Mouse (Mus musculus) MEL (cell line): Measurements from ENCODE around the gene Pabpn1. TPM values are rescaled to one million over a fixed set of nuclear protein-coding genes. Genes with fewer than 3 reads are reported as not detected.

Experiments used
- DNase-seq: peaks from one replicate; pipeline ENCODE4 v3.0.0; 2011; ENCODE audit warnings: low read depth, low spot score
- H3K27ac ChIP-seq: 2 replicates; pipeline ENCODE4 v1.5.1; 2012; ENCODE audit warnings: low read depth, mild to moderate bottlenecking, control low read depth, low read length, moderate library complexity; ENCODE audit not compliant: control insufficient read depth
- H3K27me3 ChIP-seq, 2 experiments: fragments of 150-350 bp in 1 of 2; sonication (generic) in 1 of 2; 2 replicates each; pipeline ENCODE4 v1.6.1; 2012; ENCODE audit warnings: low read length in 2 of 2, mild to moderate bottlenecking in 2 of 2, improper control_type of control experiment in 1 of 2, moderate library complexity in 1 of 2; ENCODE audit not compliant: insufficient read depth in 2 of 2, control insufficient read depth in 1 of 2
- H3K36me3 ChIP-seq, 2 experiments: 2 replicates each; pipeline ENCODE4 v1.6.1; 2012 to 2014; ENCODE audit warnings: low read length in 2 of 2, improper control_type of control experiment in 1 of 2, inconsistent platforms in 1 of 2, mild to moderate bottlenecking in 1 of 2; ENCODE audit not compliant: insufficient read depth in 2 of 2, control insufficient read depth in 1 of 2
- H3K4me1 ChIP-seq, 2 experiments: fragments of 150-350 bp in 1 of 2; sonication (generic) in 1 of 2; 2 replicates each; pipeline ENCODE4 v1.6.1; 2012; ENCODE audit warnings: low read length in 2 of 2, improper control_type of control experiment in 1 of 2, mild to moderate bottlenecking in 1 of 2; ENCODE audit not compliant: insufficient read depth in 2 of 2, control insufficient read depth in 1 of 2
- H3K4me3 ChIP-seq, 2 experiments: fragments of 150-350 bp in 1 of 2; sonication (generic) in 1 of 2; 2 replicates each; pipeline ENCODE4 v1.5.1; 2012; ENCODE audit warnings: low read depth in 2 of 2, low read length in 2 of 2, mild to moderate bottlenecking in 2 of 2, moderate library complexity in 2 of 2, control low read depth in 1 of 2, improper control_type of control experiment in 1 of 2; ENCODE audit not compliant: control insufficient read depth in 1 of 2, insufficient read depth in 1 of 2
- H3K79me2 ChIP-seq: 2 replicates; pipeline ENCODE4 v1.6.1; 2012; ENCODE audit warnings: mild to moderate bottlenecking, low read length, moderate library complexity; ENCODE audit not compliant: control insufficient read depth, poor library complexity, insufficient read depth
- H3K9ac ChIP-seq: 2 replicates; pipeline ENCODE4 v1.6.1; 2012; ENCODE audit warnings: low read depth, mild to moderate bottlenecking, control low read depth, low read length, moderate library complexity; ENCODE audit not compliant: control insufficient read depth, poor library complexity, severe bottlenecking
- H3K9me3 ChIP-seq: fragments of 150-350 bp; sonication (generic); replicated peaks from 2 replicates; pipeline ENCODE4 v1.6.1; 2012; ENCODE audit warnings: mild to moderate bottlenecking, low read length, improper control_type of control experiment, moderate library complexity; ENCODE audit not compliant: insufficient read depth
- E2F4 ChIP-seq: IDR thresholded peaks from 2 replicates; pipeline ENCODE4 v1.6.1; 2011; ENCODE audit warnings: low read depth, low read length, improper control_type of control experiment, borderline replicate concordance
- EP300 ChIP-seq, 2 experiments: IDR thresholded peaks; 2 replicates each; pipeline ENCODE4 v1.6.1; 2011; ENCODE audit warnings: improper control_type of control experiment in 2 of 2, low read length in 2 of 2, low read depth in 1 of 2, mild to moderate bottlenecking in 1 of 2
- ETS1 ChIP-seq: IDR thresholded peaks from 2 replicates; pipeline ENCODE4 v1.6.1; 2012; ENCODE audit warnings: low read depth, mild to moderate bottlenecking, inconsistent platforms, low read length, improper control_type of control experiment, moderate library complexity
- GATA1 ChIP-seq: IDR thresholded peaks from 2 replicates; pipeline ENCODE4 v1.6.1; 2011; ENCODE audit warnings: low read depth, low read length, improper control_type of control experiment
- JUND ChIP-seq: IDR thresholded peaks from 2 replicates; pipeline ENCODE4 v1.6.1; 2011; ENCODE audit warnings: low read depth, mild to moderate bottlenecking, improper control_type of control experiment, low read length
- MAFK ChIP-seq: IDR thresholded peaks from 2 replicates; pipeline ENCODE4 v1.6.1; 2011; ENCODE audit warnings: low read depth, mild to moderate bottlenecking, low read length, improper control_type of control experiment, borderline replicate concordance
- MAX ChIP-seq: IDR thresholded peaks from 2 replicates; pipeline ENCODE4 v1.6.1; 2011; ENCODE audit warnings: low read length, improper control_type of control experiment
- MXI1 ChIP-seq: IDR thresholded peaks from 2 replicates; pipeline ENCODE4 v1.6.1; 2011; ENCODE audit warnings: mild to moderate bottlenecking, low read depth, low read length, improper control_type of control experiment
- POLR2A ChIP-seq, 2 experiments: IDR thresholded peaks; 2 replicates each; pipeline ENCODE4 v1.6.1; 2011 to 2012; ENCODE audit warnings: low read length in 2 of 2, mild to moderate bottlenecking in 2 of 2, control low read depth in 1 of 2, improper control_type of control experiment in 1 of 2, low read depth in 1 of 2, moderate library complexity in 1 of 2; ENCODE audit not compliant: control insufficient read depth in 1 of 2, insufficient read depth in 1 of 2, poor library complexity in 1 of 2
- POLR2AphosphoS2 ChIP-seq: IDR thresholded peaks from 2 replicates; pipeline ENCODE4 v1.6.1; 2011; ENCODE audit warnings: low read length, improper control_type of control experiment
- RAD21 ChIP-seq: IDR thresholded peaks from 2 replicates; pipeline ENCODE4 v1.6.1; 2011; ENCODE audit warnings: mild to moderate bottlenecking, low read depth, low read length, improper control_type of control experiment
- RCOR1 ChIP-seq: IDR thresholded peaks from 2 replicates; pipeline ENCODE4 v1.6.1; 2012; ENCODE audit warnings: low read depth, mild to moderate bottlenecking, inconsistent platforms, low read length, improper control_type of control experiment
- TAL1 ChIP-seq: IDR thresholded peaks from 2 replicates; pipeline ENCODE4 v1.6.1; 2012; ENCODE audit warnings: mild to moderate bottlenecking, inconsistent platforms, low read length, moderate library complexity, mixed read lengths
- UBTF ChIP-seq: IDR thresholded peaks from 2 replicates; pipeline ENCODE4 v1.6.1; 2012; ENCODE audit warnings: low read depth, mild to moderate bottlenecking, inconsistent platforms, low read length, improper control_type of control experiment, moderate library complexity, borderline replicate concordance; ENCODE audit not compliant: insufficient read depth
- USF2 ChIP-seq, 2 experiments: IDR thresholded peaks; 2 replicates each; pipeline ENCODE4 v1.6.1; 2011 to 2012; ENCODE audit warnings: improper control_type of control experiment in 2 of 2, low read length in 2 of 2, borderline replicate concordance in 1 of 2, inconsistent platforms in 1 of 2, low read depth in 1 of 2, mild to moderate bottlenecking in 1 of 2; ENCODE audit not compliant: insufficient read depth in 1 of 2
- ZC3H11A ChIP-seq: IDR thresholded peaks from 2 replicates; pipeline ENCODE4 v1.6.1; 2012; ENCODE audit warnings: low read depth, mild to moderate bottlenecking, inconsistent platforms, low read length, improper control_type of control experiment
- polyA plus RNA-seq, 2 experiments: library from polyadenylated mRNA; stranded (reverse) in 1 of 2; unstranded in 1 of 2; fragments of >175 nt in 1 of 2; fragments of >200 nt in 1 of 2; gene quantifications; 2 replicates each; pipeline versions ENCODE4 v1.2.1 to v1.2.4; 2012; ENCODE audit warnings: low replicate concordance in 2 of 2, low read depth in 1 of 2; ENCODE audit not compliant: insufficient read length in 2 of 2, insufficient read depth in 1 of 2, missing spikeins in 1 of 2
- total RNA-seq: library from RNA; depleted of rRNA; stranded (reverse); fragments of 300-350 nt; gene quantifications from 2 replicates; pipeline ENCODE4 v1.2.3, GENCODE M21; 2012

The Pabpn1 gene
- total and polyA plus RNA-seq, 3 experiments = 82.3 to 393 TPM; not detected in 1

DNA sequence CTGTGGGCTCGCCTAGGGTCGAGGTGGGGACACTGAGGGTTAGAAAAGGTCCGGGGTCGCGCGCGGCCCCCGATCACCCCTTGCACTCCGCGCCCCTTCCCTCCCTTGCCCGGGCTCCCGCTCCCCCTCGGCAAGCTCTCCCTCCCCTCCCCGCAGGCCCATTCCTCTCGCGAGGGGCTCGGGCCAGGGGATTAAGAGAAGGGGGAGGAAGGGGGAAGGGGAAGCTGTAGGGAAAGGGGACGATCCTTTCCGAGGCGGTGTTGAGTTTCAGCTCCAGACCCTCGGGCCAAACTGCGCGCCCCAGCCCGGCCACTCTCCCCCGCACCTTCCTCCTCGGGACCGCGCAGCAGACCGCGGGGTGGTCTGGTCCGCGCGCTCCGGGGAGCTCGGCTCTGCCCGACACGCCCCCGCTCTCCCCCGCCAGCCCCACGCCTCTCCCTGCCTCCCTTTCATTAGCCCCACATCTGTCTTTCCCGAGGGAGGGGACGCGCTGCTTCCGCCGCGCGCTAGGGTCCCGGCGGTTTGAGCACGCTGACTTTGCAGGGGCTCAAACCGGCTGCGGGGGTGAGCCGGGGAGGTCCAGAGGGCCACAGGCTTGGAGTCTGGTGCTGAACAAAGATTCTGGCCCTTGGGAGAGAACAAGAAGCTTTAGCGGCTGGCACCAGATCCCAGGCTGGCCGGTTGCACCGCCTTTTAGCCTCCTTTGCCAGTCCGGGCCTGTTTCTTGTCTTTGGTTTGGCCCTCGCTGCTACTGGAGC is 34.3 kb downstream of the Pabpn1 start:
- Histone ChIP-seq H3K4me1 (peaks cover 8 to 9% of the 10 kb centered on the region in 2 experiments), H3K27me3 (peaks cover 3% of the 10 kb centered on the region in 2 experiments), H3K36me3 (no peaks in the 10 kb centered on the region; a peak in 1 of 4 replicates), H3K4me3 (no peak overlapping the region), H3K9me3 (no peaks in the 10 kb centered on the region)
- TF ChIP-seq POLR2A (IDR thresholded peaks at IDR 0.05; ENCODE audit: control insufficient read depth in 1 of 2, insufficient read depth in 1 of 2, low read depth in 1 of 2, low read length in 2 of 2, poor library complexity in 1 of 2) (peak in 1 of 2 experiments; percentile 25; a peak in 1 of 4 replicates), JUND (no peak), RAD21 (no peak)
- TF ChIP-seq, all 39 proteins: peak for 1
- H3K79me2 ChIP-seq = no peaks in the 10 kb centered on the region
- no peak overlapping the region for H3K27ac ChIP-seq
- no peak for DNase-seq
- no peak overlapping the region for H3K9ac ChIP-seq

GRCm38 (mm10) chr14:54927296-54927695 is 35.0 kb downstream of the Pabpn1 start:
- TF ChIP-seq EP300 (IDR thresholded peaks at IDR 0.05; ENCODE audit: low read depth in 1 of 2, low read length in 2 of 2) (no peak), USF2 (IDR thresholded peaks at IDR 0.05; ENCODE audit: borderline replicate concordance in 1 of 2, insufficient read depth in 1 of 2, low read depth in 1 of 2, low read length in 2 of 2) (no peak), ETS1 (no peak)
- Histone ChIP-seq H3K79me2 (no peaks in the 10 kb centered on the region), H3K4me3 (no peak overlapping the region), H3K4me1 (peaks cover 8 to 9% of the 10 kb centered on the region in 2 experiments), H3K27ac (no peak overlapping the region), H3K9ac (no peak overlapping the region), H3K36me3 (no peaks in the 10 kb centered on the region; a peak in 1 of 4 replicates), H3K27me3 (peaks cover 3% of the 10 kb centered on the region in 2 experiments), H3K9me3 (no peaks in the 10 kb centered on the region)
- DNase-seq = no peak

- Histone ChIP-seq H3K27me3 (peaks cover 0 to 3% of the 10 kb centered on the region in 2 experiments), H3K4me1 (peaks cover 2 to 4% of the 10 kb centered on the region in 2 experiments; a peak in 3 of 4 replicates), H3K27ac (no peak overlapping the region), H3K9ac (no peak overlapping the region), H3K9me3 (no peaks in the 10 kb centered on the region), H3K36me3 (no peaks in the 10 kb centered on the region), H3K4me3 (no peak overlapping the region), H3K79me2 (no peaks in the 10 kb centered on the region)
- TF ChIP-seq MAFK = no peak
- TF ChIP-seq RCOR1 = no peak
- TF ChIP-seq GATA1 = no peak
- TF ChIP-seq EP300 (IDR thresholded peaks at IDR 0.05; ENCODE audit: low read depth in 1 of 2, low read length in 2 of 2) = no peak
- TF ChIP-seq MXI1 = no peak
- TF ChIP-seq POLR2AphosphoS2 = no peak
- TF ChIP-seq E2F4 = no peak
- TF ChIP-seq TAL1 = no peak
- no peak for TF ChIP-seq MAX
- TF ChIP-seq ZC3H11A = no peak
- TF ChIP-seq UBTF = no peak
- DNase-seq = no peak
Observed at GRCm38 (mm10) chr14:54929801-54930200, 37.5 kb downstream of the Pabpn1 start.
